Mouse (Mus musculus) liver, embryonic 12.5 days (tissue): ENCODE measurements around the gene Il18r1. TPM values are rescaled to one million over a fixed set of nuclear protein-coding genes. Genes with fewer than 3 reads are reported as not detected.

Experiments used
- ATAC-seq: fragments of 200-750 bp; cut with Nextera tagmentation; 2 replicates; pipeline ENCODE4 v1.8.0; 2017; ENCODE audit warnings: moderate number of reproducible peaks, mild to moderate bottlenecking, moderate library complexity
- H3K27ac ChIP-seq: fragments of 300-500 bp; sonication (generic); 2 replicates; pipeline ENCODE4 v1.5.1; 2016; ENCODE audit warnings: mild to moderate bottlenecking
- H3K27me3 ChIP-seq: fragments of 300-500 bp; sonication (generic); replicated peaks from 2 replicates; pipeline ENCODE4 v1.6.1; 2016; ENCODE audit warnings: mild to moderate bottlenecking, moderate library complexity
- H3K36me3 ChIP-seq: fragments of 300-500 bp; sonication (generic); 2 replicates; pipeline ENCODE4 v1.6.1; 2016; ENCODE audit warnings: mild to moderate bottlenecking, moderate library complexity
- H3K4me1 ChIP-seq: fragments of 300-500 bp; sonication (generic); 2 replicates; pipeline ENCODE4 v1.6.1; 2016
- H3K4me2 ChIP-seq: fragments of 300-500 bp; sonication (generic); 2 replicates; pipeline ENCODE4 v1.6.1; 2016; ENCODE audit warnings: mild to moderate bottlenecking, moderate library complexity
- H3K4me3 ChIP-seq: fragments of 300-500 bp; sonication (generic); 2 replicates; pipeline ENCODE4 v1.5.1; 2016; ENCODE audit warnings: mild to moderate bottlenecking, moderate library complexity
- H3K9ac ChIP-seq: fragments of 300-500 bp; sonication (generic); 2 replicates; pipeline ENCODE4 v1.6.1; 2016; ENCODE audit warnings: mild to moderate bottlenecking, moderate library complexity
- H3K9me3 ChIP-seq: fragments of 300-500 bp; sonication (generic); replicated peaks from 2 replicates; pipeline ENCODE4 v1.6.1; 2016; ENCODE audit warnings: mild to moderate bottlenecking, moderate library complexity
- WGBS: fragments of 180-500 bp; shearing (Covaris S2); methylation state at CpG from one replicate; pipeline ENCODE4 v1.1.7; 2016; ENCODE audit not compliant: insufficient replicate concordance; 5-methylcytosine and 5-hydroxymethylcytosine counted together
- polyA plus RNA-seq: library from polyadenylated mRNA; unstranded; fragments of >200 nt; fragmentation: Nextera tagmentation; extraction: Ambion mirVana; gene quantifications from 2 replicates; pipeline ENCODE4 v1.2.1, GENCODE M21; 2016

Gene Il18r1
- polyA plus RNA-seq, 1 experiment from 2014 or later = not detected

DNA sequence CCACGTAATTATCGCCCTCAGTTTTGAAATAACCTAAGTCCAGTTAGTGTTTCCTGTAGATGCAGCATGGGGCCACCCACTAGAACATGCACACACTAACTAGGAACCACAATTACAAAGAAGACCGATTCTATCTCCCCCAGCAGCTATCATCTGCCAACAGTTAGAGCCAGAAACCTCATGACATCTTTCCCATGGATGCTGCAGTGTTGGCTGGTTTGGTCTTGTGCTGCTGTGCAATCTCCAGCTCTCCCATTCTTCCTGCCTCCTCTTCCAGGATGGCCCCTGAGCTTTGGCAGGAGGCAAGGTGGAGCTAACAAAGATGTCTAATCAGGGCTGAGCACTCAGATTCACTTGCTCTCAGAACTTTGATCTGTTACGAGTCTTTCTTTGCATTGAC lies 35.8 kb downstream of the Il18r1 start:
- Histone ChIP-seq H3K27ac (no peak overlapping the region), H3K36me3 (no peaks in the 10 kb centered on the region), H3K9me3 (no peaks in the 10 kb centered on the region), H3K27me3 (no peaks in the 10 kb centered on the region), H3K4me2 (no peak overlapping the region), H3K4me3 (no peak overlapping the region), H3K4me1 (no peaks in the 10 kb centered on the region; the same call in 1 of the 2 replicates), H3K9ac (no peak overlapping the region)
- 32% methylated on average over 4 of the region's 4 CpGs for WGBS
- ATAC-seq = no peak

GRCm38 (mm10) chr1:40501546-40502398 lies 36.4 kb downstream of the Il18r1 start:
- H3K36me3 ChIP-seq = no peaks in the 10 kb centered on the region
- ATAC-seq = no peak
- no peak overlapping the region for H3K4me2 ChIP-seq

GRCm38 (mm10) chr1:40504548-40504947 lies 39.2 kb downstream of the Il18r1 start:
- no peak overlapping the region for H3K27ac ChIP-seq
- 39% methylated on average over 5 of the region's 5 CpGs for WGBS
- no peak overlapping the region for H3K4me2 ChIP-seq
- H3K9me3 ChIP-seq = no peaks in the 10 kb centered on the region
- no peak for ATAC-seq
- no peaks in the 10 kb centered on the region for H3K27me3 ChIP-seq
- no peaks in the 10 kb centered on the region for H3K36me3 ChIP-seq
- no peak overlapping the region for H3K4me3 ChIP-seq
- no peak overlapping the region for H3K9ac ChIP-seq
- H3K4me1 ChIP-seq = no peaks in the 10 kb centered on the region; the same call in 1 of the 2 replicates

More at GRCm38 (mm10) chr1:40501546-40502398, 36.4 kb downstream of the Il18r1 start:
- Histone ChIP-seq H3K27ac (no peak overlapping the region), H3K9me3 (no peaks in the 10 kb centered on the region), H3K9ac (no peak overlapping the region), H3K27me3 (no peaks in the 10 kb centered on the region), H3K4me1 (no peaks in the 10 kb centered on the region; the same call in 1 of the 2 replicates), H3K4me3 (no peak overlapping the region)
- 40% methylated on average over 11 of the region's 11 CpGs for WGBS

DNA sequence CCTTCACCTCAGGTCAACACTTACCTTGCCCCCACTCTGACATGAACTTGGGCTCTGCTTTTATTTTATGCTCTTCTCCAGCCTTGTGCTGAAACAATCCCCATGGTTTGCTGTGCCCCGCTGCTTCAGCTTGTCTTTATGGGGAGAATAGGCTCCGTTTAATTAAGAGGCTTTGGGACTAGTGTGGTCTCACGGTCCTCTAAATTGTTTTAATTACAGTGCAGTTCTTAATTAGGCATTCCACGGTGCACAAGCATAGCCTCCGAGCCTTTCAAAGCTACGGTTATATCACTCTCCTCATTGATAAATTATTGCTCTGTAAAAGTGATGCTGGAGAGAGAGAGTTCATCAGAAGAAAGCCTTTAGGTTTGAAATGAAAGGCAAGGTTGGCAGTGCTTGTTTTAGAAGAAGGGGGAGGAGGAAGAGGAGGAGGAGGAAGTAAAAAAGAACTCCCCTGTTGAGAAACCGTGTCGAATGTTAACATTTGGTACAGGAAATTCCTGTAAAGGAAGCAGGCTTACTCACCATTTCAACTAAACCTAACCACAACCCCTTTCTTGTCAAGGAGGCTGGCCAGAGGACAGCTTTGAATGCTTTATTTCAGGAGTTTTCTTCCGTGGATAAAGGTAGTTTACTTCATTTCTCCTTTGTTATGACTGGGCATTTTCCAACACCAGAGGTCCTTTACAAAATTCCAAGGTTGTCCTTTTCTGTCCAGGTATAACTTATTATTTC lies 49.7 kb downstream of the Il18r1 start, which contains the start of gene Il18rap:
TSS of gene Il18rap (plus strand) at position 512 of the 735 bp plus-strand sequence.
- Histone ChIP-seq H3K9ac (no peak within 1 kb of the TSS), H3K4me3 (no peak within 1 kb of the TSS), H3K36me3 (no peaks in the 10 kb centered on the region), H3K4me2 (no peak within 1 kb of the TSS), H3K9me3 (no peaks in the 10 kb centered on the region), H3K27me3 (no peaks in the 10 kb centered on the region), H3K27ac (no peak within 1 kb of the TSS), H3K4me1 (no peaks in the 10 kb centered on the region)
- WGBS = 22% methylated on average over 9 of the region's 9 CpGs
- no peak for ATAC-seq

- ATAC-seq = no peak
- no peaks in the 10 kb centered on the region for H3K4me1 ChIP-seq
- 67% methylated on average over 6 of the region's 6 CpGs for WGBS
Measured at GRCm38 (mm10) chr1:40516364-40516763, 51.0 kb downstream of the Il18r1 start.

GRCm38 (mm10) chr1:40522918-40523317 lies 57.6 kb downstream of the Il18r1 start:
- H3K4me3 ChIP-seq = no peak overlapping the region
- no peaks in the 10 kb centered on the region for H3K9me3 ChIP-seq
- H3K4me1 ChIP-seq = no peaks in the 10 kb centered on the region
- no peak overlapping the region for H3K27ac ChIP-seq
- no peaks in the 10 kb centered on the region for H3K27me3 ChIP-seq
- no peaks in the 10 kb centered on the region for H3K36me3 ChIP-seq
- 75% methylated on average over 7 of the region's 7 CpGs for WGBS
- H3K4me2 ChIP-seq = no peak overlapping the region
- ATAC-seq = no peak
- H3K9ac ChIP-seq = no peak overlapping the region

More at GRCm38 (mm10) chr1:40516364-40516763, 51.0 kb downstream of the Il18r1 start:
- Histone ChIP-seq H3K9ac (no peak overlapping the region), H3K27ac (no peak overlapping the region), H3K4me2 (no peak overlapping the region), H3K9me3 (no peaks in the 10 kb centered on the region), H3K36me3 (no peaks in the 10 kb centered on the region), H3K27me3 (no peaks in the 10 kb centered on the region), H3K4me3 (no peak overlapping the region)

- H3K4me3 ChIP-seq = no peak overlapping the region
- H3K4me1 ChIP-seq = no peaks in the 10 kb centered on the region
- WGBS = 61% methylated on average over 5 of the region's 5 CpGs
- no peak overlapping the region for H3K9ac ChIP-seq
- H3K27ac ChIP-seq = no peak overlapping the region
- no peak for ATAC-seq
- H3K4me2 ChIP-seq = no peak overlapping the region
- H3K36me3 ChIP-seq = no peaks in the 10 kb centered on the region
- no peaks in the 10 kb centered on the region for H3K27me3 ChIP-seq
- no peaks in the 10 kb centered on the region for H3K9me3 ChIP-seq
Measured at GRCm38 (mm10) chr1:40523971-40524722, 58.8 kb downstream of the Il18r1 start.

DNA sequence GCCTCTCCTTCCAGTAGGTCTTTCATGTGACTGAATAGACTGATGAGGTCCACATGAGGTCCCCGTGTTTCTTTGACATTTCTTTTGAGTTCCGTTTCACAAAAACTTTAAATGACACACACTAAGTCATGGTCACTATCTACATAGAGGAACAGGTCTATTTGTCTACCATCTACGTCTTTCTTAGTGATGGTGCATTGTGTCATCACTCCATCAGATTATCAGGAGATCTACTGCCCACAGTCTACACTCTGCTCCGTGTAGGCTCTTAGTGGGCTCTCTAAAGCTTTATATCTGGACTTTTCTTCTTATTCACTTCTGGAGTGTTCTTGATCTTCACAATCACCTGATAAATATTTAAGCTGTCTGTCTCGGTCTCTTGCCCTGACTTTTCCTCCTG lies 63.9 kb downstream of the Il18r1 start:
- Histone ChIP-seq H3K9me3 (no peaks in the 10 kb centered on the region), H3K4me1 (no peaks in the 10 kb centered on the region), H3K4me2 (no peak overlapping the region), H3K4me3 (no peak overlapping the region), H3K9ac (no peak overlapping the region), H3K27ac (no peak overlapping the region), H3K27me3 (no peaks in the 10 kb centered on the region), H3K36me3 (no peaks in the 10 kb centered on the region)
- 72% methylated on average over 5 of the region's 5 CpGs for WGBS
- no peak for ATAC-seq

GRCm38 (mm10) chr1:40537577-40537976 lies 72.2 kb downstream of the Il18r1 start:
- no peak overlapping the region for H3K9ac ChIP-seq
- H3K27ac ChIP-seq = no peak overlapping the region
- no peak overlapping the region for H3K4me3 ChIP-seq
- H3K36me3 ChIP-seq = no peaks in the 10 kb centered on the region
- no peaks in the 10 kb centered on the region for H3K9me3 ChIP-seq
- no peaks in the 10 kb centered on the region for H3K27me3 ChIP-seq
- no peak overlapping the region for H3K4me2 ChIP-seq
- H3K4me1 ChIP-seq = peaks cover 5% of the 10 kb centered on the region; the same call in 1 of the 2 replicates
- WGBS = 60% methylated on average over 5 of the region's 5 CpGs
- ATAC-seq = no peak

DNA sequence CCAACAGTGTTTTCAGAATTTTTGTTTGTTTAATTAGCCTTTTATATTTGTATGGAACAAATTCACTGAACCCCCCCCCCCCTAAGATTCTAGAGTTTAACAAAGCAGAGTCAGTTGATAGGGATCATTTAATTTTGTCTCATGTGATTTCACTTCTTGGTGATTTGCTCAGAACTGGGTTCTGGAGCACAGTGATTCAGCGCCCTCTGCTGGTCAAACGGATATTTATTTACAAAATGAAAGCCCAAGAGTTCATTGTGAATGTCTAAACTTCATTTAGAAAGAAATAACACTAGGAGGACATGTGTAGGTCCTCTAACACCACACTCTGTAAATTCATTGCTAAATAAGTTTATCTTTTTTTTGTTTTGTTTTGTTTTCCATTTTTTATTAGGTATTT lies 79.3 kb downstream of the Il18r1 start:
- peaks cover 5% of the 10 kb centered on the region; the same call in 1 of the 2 replicates for H3K4me1 ChIP-seq
- H3K9ac ChIP-seq = no peak overlapping the region
- H3K27me3 ChIP-seq = no peaks in the 10 kb centered on the region
- no peak overlapping the region for H3K4me3 ChIP-seq
- ATAC-seq = no peak
- H3K36me3 ChIP-seq = no peaks in the 10 kb centered on the region
- H3K4me2 ChIP-seq = no peak overlapping the region
- H3K27ac ChIP-seq = no peak overlapping the region
- 0% methylated on average over 2 of the region's 2 CpGs for WGBS
- H3K9me3 ChIP-seq = no peaks in the 10 kb centered on the region

GRCm38 (mm10) chr1:40546645-40547044 lies 81.3 kb downstream of the Il18r1 start:
- H3K4me3 ChIP-seq = no peak overlapping the region
- H3K27me3 ChIP-seq = no peaks in the 10 kb centered on the region
- no peak overlapping the region for H3K4me2 ChIP-seq
- no peaks in the 10 kb centered on the region for H3K4me1 ChIP-seq
- no peak overlapping the region for H3K27ac ChIP-seq
- WGBS = 59% methylated on average over 4 of the region's 4 CpGs
- H3K36me3 ChIP-seq = no peaks in the 10 kb centered on the region
- H3K9me3 ChIP-seq = no peaks in the 10 kb centered on the region
- no peak for ATAC-seq
- no peak overlapping the region for H3K9ac ChIP-seq
